Mouse (Mus musculus) naive thymus-derived CD4-positive, alpha-beta T cell, adult 2 months (primary cell): ENCODE measurements around the gene Pilrb1.

ENCODE experiments used
- DNase-seq: peaks from one replicate; pipeline ENCODE4 v3.0.0-alpha.2; 2011; ENCODE audit warnings: low read depth

Pilrb1 gene

DNA sequence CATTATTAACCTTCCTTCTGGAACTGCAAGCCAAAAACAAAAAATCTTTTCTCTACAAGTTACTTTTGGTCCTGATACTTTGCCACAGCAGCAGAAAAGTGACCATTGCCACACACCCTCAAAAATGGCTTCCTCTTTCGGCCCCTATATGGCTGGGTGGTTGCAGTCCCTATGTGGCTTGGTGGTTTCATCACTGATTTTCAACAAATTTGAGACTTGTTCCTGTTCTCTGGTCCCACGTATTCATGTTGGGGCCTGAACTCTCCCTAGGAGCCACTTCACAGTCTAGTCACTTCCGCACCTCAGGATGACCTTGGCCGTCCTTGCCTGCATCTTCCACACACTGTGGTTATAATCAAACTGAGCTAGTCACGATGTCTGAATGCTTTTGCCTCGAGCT is 29.2 kb downstream of the Pilrb1 start:
- DNase-seq = no peak

DNA sequence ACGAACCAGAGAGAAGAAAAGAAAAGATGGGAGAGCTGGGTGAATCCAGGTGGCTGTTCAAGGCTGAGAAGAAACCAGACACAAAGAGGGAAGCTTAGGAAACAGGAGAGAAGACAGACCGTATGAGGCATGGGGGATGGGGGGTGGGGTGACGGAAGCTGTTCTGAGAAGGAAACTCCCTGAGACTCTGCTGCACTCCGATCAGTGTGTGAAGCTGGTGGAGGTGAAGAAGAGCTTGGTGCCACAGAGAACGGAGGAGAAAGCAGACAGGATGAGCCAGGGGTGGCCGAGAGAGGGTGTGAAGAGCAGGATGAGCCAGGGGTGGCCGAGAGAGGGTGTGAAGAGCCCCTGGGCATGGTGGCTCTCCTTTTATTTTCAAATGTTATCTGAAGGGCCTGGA is 31.5 kb downstream of the Pilrb1 start:
- DNase-seq = no peak

DNA sequence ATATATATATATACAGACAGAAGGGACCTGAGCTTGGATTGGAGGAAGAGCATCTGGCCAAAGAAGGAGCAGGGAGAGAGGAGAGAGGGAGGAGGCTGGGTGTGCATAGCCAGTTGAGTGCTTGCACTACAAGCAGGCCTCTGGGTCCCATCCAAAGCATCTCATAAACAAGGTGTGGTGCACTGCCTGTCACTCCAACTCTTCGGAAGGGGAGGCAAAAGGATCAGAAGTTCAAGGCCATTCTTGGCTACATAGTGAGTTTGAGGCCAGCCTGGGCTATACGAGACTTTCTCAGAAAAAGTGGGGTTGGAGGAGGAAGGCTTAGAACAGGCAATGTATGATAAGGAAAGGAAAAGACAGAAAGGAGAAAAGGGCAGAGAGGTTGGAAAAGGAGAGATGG is 31.9 kb downstream of the Pilrb1 start:
- DNase-seq = no peak

DNA sequence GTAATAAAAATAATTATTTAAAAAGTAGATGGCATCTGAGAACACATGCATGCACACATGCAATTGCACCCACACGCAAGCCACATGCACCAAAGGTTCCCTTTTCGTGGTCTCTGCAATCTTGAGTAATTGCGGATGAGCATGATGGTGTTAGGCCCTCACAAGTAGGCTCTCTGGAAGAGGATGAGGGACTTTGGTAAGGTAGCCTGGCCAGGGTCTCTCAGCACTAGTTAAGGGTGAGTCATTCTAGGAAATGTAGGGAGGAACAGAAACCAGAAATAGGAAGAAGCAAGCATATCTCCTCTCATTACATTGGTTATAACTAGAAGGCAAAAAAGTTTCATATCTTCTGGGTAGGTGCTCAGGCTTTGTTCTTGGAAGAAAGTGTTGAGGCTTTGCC is 32.9 kb downstream of the Pilrb1 start:
- no peak for DNase-seq

DNA sequence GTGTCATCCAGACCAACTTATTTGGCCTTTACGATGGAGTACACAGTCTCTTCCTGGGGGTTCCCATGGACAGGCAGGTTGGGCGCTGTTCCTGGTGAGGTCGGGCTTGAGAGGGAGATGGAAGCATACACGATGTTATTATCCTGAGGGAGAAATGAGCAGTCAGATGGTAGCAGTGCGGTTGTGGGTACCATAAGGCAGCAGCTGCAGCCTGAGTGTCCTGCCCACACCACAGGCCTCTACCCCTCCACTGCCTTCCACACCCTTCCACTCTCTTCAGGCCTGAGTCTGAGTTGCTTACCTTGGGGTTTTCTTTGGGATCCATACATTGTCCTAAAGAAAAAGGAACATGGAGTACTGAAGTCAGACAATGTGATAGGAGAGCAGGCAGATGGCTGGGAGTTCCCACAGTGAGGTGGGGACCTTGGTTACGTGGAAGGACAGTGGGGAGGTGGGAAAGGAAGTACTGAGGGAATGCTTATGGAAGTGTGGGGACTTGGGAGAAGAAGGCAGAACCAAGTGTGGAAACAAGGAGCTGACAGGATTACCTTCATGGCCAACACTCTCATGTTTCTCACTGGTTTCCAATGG is 34.4 kb downstream of the Pilrb1 start:
- DNase-seq = no peak

DNA sequence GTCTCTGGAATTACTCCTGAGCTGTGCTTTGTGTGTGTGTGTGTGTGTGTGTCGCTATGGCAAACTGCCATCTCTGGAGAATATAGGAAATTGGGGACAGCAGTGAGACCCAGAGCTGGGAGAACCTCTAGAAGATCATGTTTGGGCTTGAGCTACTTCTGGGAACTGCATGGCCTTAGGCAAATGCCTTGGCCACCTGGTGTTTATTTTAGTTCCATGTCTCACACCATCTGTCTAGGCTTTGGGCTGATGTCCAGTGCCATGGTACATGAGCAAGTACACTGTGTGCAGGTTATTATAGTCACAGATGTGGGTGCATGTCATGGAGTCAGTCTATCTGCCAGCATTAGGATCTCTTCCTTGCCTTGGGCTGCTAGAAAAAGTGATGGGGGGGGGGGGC is 35.3 kb downstream of the Pilrb1 start:
- DNase-seq = no peak

DNA sequence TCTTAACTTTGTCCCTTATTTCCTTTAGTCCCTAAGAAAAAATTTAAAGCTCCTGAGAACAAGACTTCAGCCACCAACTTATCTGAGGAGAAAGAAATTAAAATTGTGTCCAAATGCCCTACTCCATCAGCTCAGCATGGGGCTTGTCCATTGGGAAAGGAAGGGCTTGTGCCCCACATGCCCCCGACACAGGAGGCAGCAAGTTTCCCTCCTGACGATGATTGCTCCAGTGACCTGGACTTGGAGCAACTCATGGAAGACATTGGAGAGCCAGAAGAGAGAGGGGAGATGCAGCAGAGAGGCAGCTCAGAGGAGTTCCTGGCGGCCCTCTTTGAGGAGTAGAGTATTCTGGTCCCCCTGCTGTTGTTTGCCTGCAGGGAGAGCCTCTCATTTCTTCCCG is 35.8 kb downstream of the Pilrb1 start:
- DNase-seq = no peak

DNA sequence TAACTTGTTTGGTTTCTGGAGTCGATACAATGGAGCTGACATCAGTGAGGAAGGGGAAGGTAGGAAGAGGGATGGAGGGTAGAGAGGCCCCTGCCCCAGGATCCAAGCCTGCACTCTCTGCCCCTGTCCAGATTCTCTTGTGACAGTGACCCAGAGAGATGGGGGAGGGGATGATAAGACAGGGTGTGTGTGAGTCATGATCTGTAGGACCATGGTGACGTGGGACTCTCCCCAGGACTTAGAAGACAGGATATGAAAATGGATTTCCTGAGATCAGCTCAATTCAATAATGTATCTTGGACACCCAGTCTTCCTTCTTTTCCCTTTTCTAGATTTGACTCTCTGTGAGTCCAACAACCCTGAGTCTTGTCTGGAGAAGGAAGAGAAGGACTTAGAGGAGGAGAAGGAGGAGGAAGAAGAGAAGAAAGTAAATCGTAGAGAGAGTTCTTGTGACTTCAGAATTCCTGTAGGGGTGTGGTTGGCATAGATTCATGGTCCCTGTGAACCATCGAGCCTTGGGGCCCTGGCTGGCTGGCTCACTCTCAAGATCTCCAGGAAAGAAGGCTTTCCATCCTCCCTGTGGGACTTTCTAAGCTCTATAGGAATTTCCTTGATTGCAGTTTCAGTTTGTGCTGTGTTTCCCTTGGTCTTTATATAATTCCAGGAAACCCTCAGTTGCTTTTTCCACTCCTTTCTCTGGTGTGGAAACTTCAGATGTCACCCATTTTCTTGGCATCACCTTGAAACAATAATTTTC is 40.3 kb downstream of the Pilrb1 start:
- DNase-seq = no peak

DNA sequence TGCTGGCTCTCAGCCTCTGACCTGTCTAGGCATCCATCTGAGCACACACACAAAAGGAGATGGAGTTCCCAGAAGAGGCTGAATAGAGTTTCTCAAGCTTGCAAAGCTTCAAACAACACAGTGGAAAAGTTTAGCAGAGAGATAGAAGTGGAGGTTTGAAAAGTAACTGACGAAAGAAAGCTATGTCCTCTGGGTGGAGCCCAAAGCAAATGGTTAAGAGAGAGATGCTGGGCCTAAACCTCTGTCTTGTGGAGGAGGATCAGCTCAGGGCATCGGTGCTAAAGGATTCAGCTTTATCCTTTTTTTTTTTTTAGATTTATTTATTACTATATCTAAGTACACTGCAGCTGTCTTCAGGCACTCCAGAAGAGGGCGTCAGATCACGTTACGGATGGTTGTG is 49.6 kb downstream of the Pilrb1 start:
- DNase-seq = no peak

DNA sequence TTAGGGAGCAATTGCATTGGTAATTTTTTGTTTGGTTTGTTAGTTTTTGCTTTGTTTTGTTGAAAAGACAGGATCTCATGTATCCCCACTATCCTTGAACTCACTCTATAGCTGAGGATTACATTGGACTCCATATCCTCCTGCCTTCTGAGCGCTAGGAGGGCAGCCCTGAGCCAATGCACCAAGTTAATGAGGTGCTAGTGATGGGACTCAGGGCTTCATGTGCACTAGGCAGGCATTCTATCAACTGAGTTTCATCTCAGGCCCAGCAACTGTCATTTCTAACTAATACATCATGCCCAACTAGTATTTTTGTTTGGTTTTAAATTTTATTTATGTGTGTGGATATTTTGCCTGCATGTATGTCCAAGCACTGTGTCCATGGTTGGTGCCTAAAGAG is 51.7 kb downstream of the Pilrb1 start:
- DNase-seq = no peak
